Mouse (Mus musculus) embryonic facial prominence, embryonic 10.5 days (tissue): ENCODE results near the gene Gtpbp3. TPM values are rescaled to one million over a fixed set of nuclear protein-coding genes. Genes with fewer than 3 reads are reported as not detected.

Experiments used
- DNase-seq: peaks from one replicate; pipeline ENCODE4 v3.0.0-alpha.2; 2017; ENCODE audit warnings: low spot score
- H3K27ac ChIP-seq: fragments of 300-500 bp; sonication (generic); replicated peaks from 2 replicates; pipeline ENCODE4 v1.5.1; 2016; ENCODE audit warnings: mild to moderate bottlenecking
- H3K27me3 ChIP-seq: fragments of 300-500 bp; sonication (generic); replicated peaks from 2 replicates; pipeline ENCODE4 v1.6.1; 2016; ENCODE audit warnings: low read depth, mild to moderate bottlenecking; ENCODE audit not compliant: poor library complexity, severe bottlenecking
- H3K36me3 ChIP-seq: fragments of 300-500 bp; sonication (generic); replicated peaks from 2 replicates; pipeline ENCODE4 v1.6.1; 2016; ENCODE audit warnings: mild to moderate bottlenecking, moderate library complexity
- H3K4me1 ChIP-seq: fragments of 300-500 bp; sonication (generic); 2 replicates; pipeline ENCODE4 v1.6.1; 2016
- H3K4me3 ChIP-seq: fragments of 300-500 bp; sonication (generic); 2 replicates; pipeline ENCODE4 v1.5.1; 2016; ENCODE audit warnings: mild to moderate bottlenecking, moderate library complexity
- H3K9me3 ChIP-seq: fragments of 300-500 bp; sonication (generic); 2 replicates; pipeline ENCODE4 v1.6.1; 2016; ENCODE audit warnings: mild to moderate bottlenecking
- WGBS: fragments of 180-500 bp; shearing (Covaris S2); methylation state at CpG from one replicate; pipeline ENCODE4 v1.1.7; 2016; 5-methylcytosine and 5-hydroxymethylcytosine counted together
- polyA plus RNA-seq: library from polyadenylated mRNA; unstranded; fragments of >200 nt; fragmentation: Nextera tagmentation; extraction: Ambion mirVana; gene quantifications from 2 replicates; pipeline ENCODE4 v1.2.1, GENCODE M21; 2016

The Gtpbp3 gene
- polyA plus RNA-seq = 24.5 and 25.3 TPM in 2 replicates

- Histone ChIP-seq H3K27ac (peak within 1 kb of the TSS; percentile 87), H3K4me3 (peak within 1 kb of the TSS; percentile 90), H3K27me3 (no peaks in the 10 kb centered on the region), H3K9me3 (no peaks in the 10 kb centered on the region), H3K36me3 (peaks cover 48% of the 10 kb centered on the region), H3K4me1 (peaks cover 51% of the 10 kb centered on the region)
- WGBS = under 1% methylated on average over 33 of the region's 33 CpGs
- peak; percentile 87 for DNase-seq
Observed at GRCm38 (mm10) chr8:71487691-71488445, at the start of gene Gtpbp3. Gene Gtpbp3 (plus strand): TSS chr8:71488103.

- peak; percentile 43 for DNase-seq
- H3K4me1 ChIP-seq = peaks cover 4% of the 10 kb centered on the region; the same call in 1 of the 2 replicates
- 0% methylated on average over 7 of the region's 7 CpGs for WGBS
Observed at GRCm38 (mm10) chr8:71441404-71441803, 46.5 kb upstream of the Gtpbp3 start.

GRCm38 (mm10) chr8:71445096-71445495 lies 42.8 kb upstream of the Gtpbp3 start:
- Histone ChIP-seq H3K27ac (no peak overlapping the region), H3K9me3 (no peaks in the 10 kb centered on the region)
- WGBS = 83% methylated on average over 7 of the region's 7 CpGs

More at GRCm38 (mm10) chr8:71441404-71441803, 46.5 kb upstream of the Gtpbp3 start:
- H3K27ac ChIP-seq = no peak overlapping the region
- H3K4me3 ChIP-seq = no peak overlapping the region
- H3K27me3 ChIP-seq = peaks cover 18% of the 10 kb centered on the region
- H3K36me3 ChIP-seq = no peaks in the 10 kb centered on the region
- no peaks in the 10 kb centered on the region for H3K9me3 ChIP-seq

DNA sequence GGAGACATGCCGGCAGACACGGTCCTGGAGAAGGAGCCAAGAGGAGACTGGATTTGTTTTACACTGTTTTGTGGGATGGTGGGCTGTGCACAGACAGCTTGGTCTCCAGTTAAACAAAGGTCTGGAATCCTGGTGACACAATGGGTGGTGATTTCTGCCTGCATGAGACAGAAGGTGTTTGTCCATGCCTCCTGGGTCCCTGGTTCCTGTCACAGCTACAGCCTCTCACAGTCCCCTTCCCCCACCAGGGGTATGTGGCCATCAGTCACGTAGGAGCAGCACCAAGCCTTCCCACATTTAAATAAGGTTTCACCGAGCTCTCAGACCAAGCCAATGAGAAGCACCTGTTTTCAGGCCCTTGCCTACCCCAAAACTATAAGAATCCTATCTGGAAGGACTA lies 36.6 kb upstream of the Gtpbp3 start:
- whole genome bisulfite sequencing = 70% methylated on average over 4 of the region's 4 CpGs
- Histone ChIP-seq H3K27ac (no peak overlapping the region), H3K4me3 (no peak overlapping the region), H3K27me3 (peaks cover 15% of the 10 kb centered on the region; the same call in 1 of the 2 replicates), H3K9me3 (no peaks in the 10 kb centered on the region), H3K4me1 (no peaks in the 10 kb centered on the region; the same call in 1 of the 2 replicates), H3K36me3 (peaks cover 2% of the 10 kb centered on the region)
- peak; percentile 6 for DNase-seq

More at GRCm38 (mm10) chr8:71445096-71445495, 42.8 kb upstream of the Gtpbp3 start:
- Histone ChIP-seq H3K4me1 (peaks cover 4% of the 10 kb centered on the region; the same call in 1 of the 2 replicates), H3K4me3 (no peak overlapping the region), H3K36me3 (no peaks in the 10 kb centered on the region), H3K27me3 (peaks cover 18% of the 10 kb centered on the region)
- DNase-seq = no peak

DNA sequence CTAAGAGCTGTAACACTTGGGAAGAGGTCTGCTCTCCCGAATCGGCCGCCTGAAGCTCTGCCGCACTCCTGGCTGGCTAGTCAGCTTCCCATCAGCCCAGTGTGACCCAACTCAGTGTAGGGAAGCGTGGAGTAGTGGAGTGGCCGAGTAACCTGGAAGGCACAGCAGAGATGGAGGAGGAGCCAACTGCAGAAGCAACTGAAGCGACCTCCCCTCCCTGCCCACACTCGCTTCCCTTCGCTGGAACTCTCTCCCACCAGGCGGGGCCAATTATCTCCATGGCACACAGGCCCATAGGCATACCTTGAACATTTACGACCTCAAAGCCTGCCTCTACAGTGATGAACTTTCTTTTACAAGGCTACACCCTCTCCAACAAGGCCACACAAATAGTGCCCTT lies 36.1 kb upstream of the Gtpbp3 start:
- no peaks in the 10 kb centered on the region for H3K9me3 ChIP-seq
- peaks cover 1% of the 10 kb centered on the region; the same call in 1 of the 2 replicates for H3K4me1 ChIP-seq
- WGBS = 48% methylated on average over 11 of the region's 11 CpGs
- peaks cover 6% of the 10 kb centered on the region for H3K36me3 ChIP-seq
- peak; percentile 8 for DNase-seq
- H3K4me3 ChIP-seq = no peak overlapping the region
- peaks cover 15% of the 10 kb centered on the region; the same call in 1 of the 2 replicates for H3K27me3 ChIP-seq
- H3K27ac ChIP-seq = no peak overlapping the region

GRCm38 (mm10) chr8:71452669-71453068 lies 35.2 kb upstream of the Gtpbp3 start:
- peaks cover 15% of the 10 kb centered on the region; the same call in 1 of the 2 replicates for H3K27me3 ChIP-seq
- 84% methylated on average over 2 of the region's 2 CpGs for WGBS
- no peak overlapping the region for H3K4me3 ChIP-seq
- H3K4me1 ChIP-seq = peaks cover 5% of the 10 kb centered on the region; the same call in 1 of the 2 replicates
- no peaks in the 10 kb centered on the region for H3K9me3 ChIP-seq
- peak; percentile 5 for DNase-seq
- no peak overlapping the region for H3K27ac ChIP-seq
- H3K36me3 ChIP-seq = peaks cover 15% of the 10 kb centered on the region

DNA sequence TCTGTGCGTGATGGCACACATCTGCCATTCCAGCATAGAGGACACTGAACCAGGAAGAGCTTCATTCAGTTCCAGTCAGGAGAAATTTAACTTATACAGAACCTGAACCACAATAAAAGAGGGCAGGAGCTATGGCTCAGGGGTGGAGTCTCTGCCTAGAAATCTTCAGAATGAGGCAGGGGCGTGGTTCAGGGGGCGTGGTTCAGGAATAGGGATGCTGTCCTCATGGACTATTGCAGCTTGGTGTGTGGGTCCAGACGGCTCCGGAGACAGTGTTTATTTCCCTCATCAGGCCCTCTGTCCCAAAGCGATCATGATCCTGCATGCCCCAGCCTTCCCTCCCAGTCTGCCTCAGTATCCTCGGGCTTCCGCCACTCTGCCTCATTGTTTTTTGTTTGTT lies 33.2 kb upstream of the Gtpbp3 start:
- Histone ChIP-seq H3K27ac (no peak overlapping the region), H3K9me3 (no peaks in the 10 kb centered on the region), H3K36me3 (peaks cover 35% of the 10 kb centered on the region), H3K4me1 (peaks cover 5% of the 10 kb centered on the region; the same call in 1 of the 2 replicates), H3K4me3 (no peak overlapping the region), H3K27me3 (peaks cover 15% of the 10 kb centered on the region; the same call in 1 of the 2 replicates)
- WGBS = 81% methylated on average over 8 of the region's 8 CpGs
- DNase-seq = peak; percentile 3

GRCm38 (mm10) chr8:71456906-71457305 lies 31.0 kb upstream of the Gtpbp3 start:
- peak; percentile 14 for DNase-seq

DNA sequence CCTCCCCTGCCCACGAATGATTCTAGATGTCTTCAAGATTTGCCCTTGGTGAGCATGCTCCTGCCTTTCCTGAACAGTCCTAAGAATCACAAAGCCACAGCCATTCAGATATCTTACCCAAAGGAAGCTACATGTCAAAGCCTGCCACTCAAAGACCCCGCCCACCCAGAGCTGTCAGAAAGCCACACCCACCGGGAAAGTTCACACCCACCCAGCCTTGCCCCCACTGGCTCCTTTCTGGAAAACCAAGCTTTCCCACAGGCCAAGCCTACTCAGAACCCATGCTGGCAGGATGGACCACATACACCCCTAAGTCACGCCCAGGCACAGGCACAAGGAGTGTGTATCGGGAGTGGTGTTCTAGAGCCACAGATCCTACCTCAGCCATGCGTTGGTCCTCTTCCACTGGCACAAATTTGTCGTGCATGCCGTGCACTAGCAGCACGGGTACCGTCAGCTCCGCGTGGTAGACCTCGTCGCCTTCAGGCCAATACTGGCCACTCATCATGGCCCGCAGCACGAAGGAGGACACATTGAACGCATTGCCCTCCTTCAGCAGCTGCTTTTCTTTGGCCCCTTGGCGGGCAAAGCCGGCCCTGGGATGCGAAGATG lies 30.1 kb upstream of the Gtpbp3 start:
- Histone ChIP-seq H3K27me3 (peaks cover 20% of the 10 kb centered on the region), H3K4me1 (peaks cover 20% of the 10 kb centered on the region), H3K36me3 (peaks cover 56% of the 10 kb centered on the region), H3K27ac (no peak overlapping the region), H3K9me3 (no peaks in the 10 kb centered on the region), H3K4me3 (no peak overlapping the region)
- DNase-seq = no peak
- WGBS = 84% methylated on average over 20 of the region's 20 CpGs

More at GRCm38 (mm10) chr8:71456906-71457305, 31.0 kb upstream of the Gtpbp3 start:
- Histone ChIP-seq H3K27ac (no peak overlapping the region), H3K4me3 (no peak overlapping the region), H3K4me1 (peaks cover 12% of the 10 kb centered on the region), H3K9me3 (no peaks in the 10 kb centered on the region), H3K27me3 (peaks cover 19% of the 10 kb centered on the region), H3K36me3 (peaks cover 56% of the 10 kb centered on the region)
- whole genome bisulfite sequencing = 42% methylated on average over 22 of the region's 22 CpGs

- Histone ChIP-seq H3K27ac (no peak overlapping the region), H3K4me3 (no peak overlapping the region), H3K27me3 (peaks cover 20% of the 10 kb centered on the region), H3K4me1 (peaks cover 45% of the 10 kb centered on the region), H3K9me3 (no peaks in the 10 kb centered on the region), H3K36me3 (peaks cover 56% of the 10 kb centered on the region)
- no peak for DNase-seq
- 94% methylated on average over 6 of the region's 6 CpGs for WGBS
Observed at GRCm38 (mm10) chr8:71460716-71461115, 27.2 kb upstream of the Gtpbp3 start.

- DNase-seq = no peak
- no peak overlapping the region for H3K27ac ChIP-seq
- 75% methylated on average over 47 of the region's 47 CpGs for WGBS
- peaks cover 48% of the 10 kb centered on the region for H3K4me1 ChIP-seq
- peaks cover 20% of the 10 kb centered on the region for H3K27me3 ChIP-seq
- peaks cover 60% of the 10 kb centered on the region for H3K36me3 ChIP-seq
- no peaks in the 10 kb centered on the region for H3K9me3 ChIP-seq
- H3K4me3 ChIP-seq = peak overlapping the region; percentile 90
Observed at GRCm38 (mm10) chr8:71461152-71461840, 26.6 kb upstream of the Gtpbp3 start.

- peaks cover 20% of the 10 kb centered on the region for H3K27me3 ChIP-seq
- peaks cover 43% of the 10 kb centered on the region for H3K4me1 ChIP-seq
- WGBS = 75% methylated on average over 4 of the region's 4 CpGs
- no peak for DNase-seq
- peak overlapping the region; percentile 90 for H3K4me3 ChIP-seq
- H3K9me3 ChIP-seq = no peaks in the 10 kb centered on the region
- 0 out of 2 replicates have a peak overlapping the region, but pooled peaks have one; percentile 87 for H3K27ac ChIP-seq
- peaks cover 59% of the 10 kb centered on the region for H3K36me3 ChIP-seq
Observed at GRCm38 (mm10) chr8:71462191-71462590, 25.7 kb upstream of the Gtpbp3 start.
